Mouse (Mus musculus) midbrain, embryonic 11.5 days (tissue): Measurements from ENCODE around the gene C530008M17Rik. TPM values are rescaled to one million over a fixed set of nuclear protein-coding genes. Genes with fewer than 3 reads are reported as not detected.

Source experiments
- ATAC-seq: fragments of 200-750 bp; cut with Nextera tagmentation; 2 replicates; pipeline ENCODE4 v1.8.0; 2017; ENCODE audit warnings: moderate TSS enrichment, moderate library complexity; ENCODE audit not compliant: low FRiP score
- DNase-seq: peaks from one replicate; pipeline ENCODE4 v3.0.0; 2015; ENCODE audit warnings: low spot score; ENCODE audit errors: missing footprints
- H3K27ac ChIP-seq: fragments of 300-500 bp; sonication (generic); 2 replicates; pipeline ENCODE4 v1.5.1; 2014; ENCODE audit warnings: low read depth, low read length
- H3K27me3 ChIP-seq: fragments of 300-500 bp; sonication (generic); 2 replicates; pipeline ENCODE4 v1.6.1; 2014; ENCODE audit warnings: mild to moderate bottlenecking, low read length, moderate library complexity, mixed read lengths; ENCODE audit not compliant: control insufficient read depth, insufficient read depth
- H3K36me3 ChIP-seq: fragments of 300-500 bp; sonication (generic); 2 replicates; pipeline ENCODE4 v1.6.1; 2014; ENCODE audit warnings: mild to moderate bottlenecking, low read length, moderate library complexity, mixed read lengths; ENCODE audit not compliant: control insufficient read depth, insufficient read depth
- H3K4me1 ChIP-seq: fragments of 300-500 bp; sonication (generic); 2 replicates; pipeline ENCODE4 v1.6.1; 2014; ENCODE audit warnings: low read length; ENCODE audit not compliant: control insufficient read depth, insufficient read depth
- H3K4me2 ChIP-seq: fragments of 300-500 bp; sonication (generic); 2 replicates; pipeline ENCODE4 v1.6.1; 2014; ENCODE audit warnings: mild to moderate bottlenecking, moderate library complexity
- H3K4me3 ChIP-seq: fragments of 300-500 bp; sonication (generic); 2 replicates; pipeline ENCODE4 v1.5.1; 2014; ENCODE audit warnings: low read depth, low read length
- H3K9ac ChIP-seq: fragments of 300-500 bp; sonication (generic); 2 replicates; pipeline ENCODE4 v1.6.1; 2014; ENCODE audit warnings: low read length
- H3K9me3 ChIP-seq: fragments of 300-500 bp; sonication (generic); 2 replicates; pipeline ENCODE4 v1.6.1; 2016; ENCODE audit warnings: low read length; ENCODE audit not compliant: control insufficient read depth
- WGBS: fragments of 180-500 bp; shearing (Covaris S2); extraction: QIAGEN DNeasy Blood & Tissue Kit; methylation state at CpG from one replicate; pipeline ENCODE4 v1.1.7; 2014; 5-methylcytosine and 5-hydroxymethylcytosine counted together
- polyA plus RNA-seq: library from polyadenylated mRNA; unstranded; fragments of >200 nt; fragmentation: Nextera tagmentation; extraction: Ambion mirVana; gene quantifications from 2 replicates; pipeline ENCODE4 v1.2.1, GENCODE M21; 2014

C530008M17Rik gene
- polyA plus RNA-seq, 1 experiment from 2014 or later, result 33.0 TPM

DNA sequence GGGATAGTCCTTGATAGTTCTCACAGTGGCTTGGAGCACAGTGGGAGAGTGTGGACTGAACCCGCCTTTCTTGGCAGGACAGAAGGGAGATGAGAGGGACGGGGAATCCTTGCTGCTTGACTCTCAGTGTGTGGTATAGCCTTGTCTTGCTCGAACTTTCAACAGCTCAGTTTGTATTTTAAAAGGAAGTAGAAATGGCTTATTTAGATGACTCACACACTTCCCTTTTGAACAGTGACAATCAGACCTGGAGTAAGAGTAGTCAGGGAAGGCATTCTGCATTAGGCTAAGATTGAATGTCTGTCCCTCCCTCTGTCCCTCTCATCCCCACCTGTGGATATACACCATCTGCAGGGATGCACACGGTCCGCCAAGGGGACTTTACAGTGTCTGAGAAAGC lies 115.1 kb downstream of the C530008M17Rik start:
- Histone ChIP-seq H3K4me3 (no peak overlapping the region), H3K9me3 (no peaks in the 10 kb centered on the region), H3K4me2 (no peak overlapping the region), H3K9ac (no peak overlapping the region), H3K4me1 (no peaks in the 10 kb centered on the region), H3K27me3 (no peaks in the 10 kb centered on the region), H3K27ac (no peak overlapping the region), H3K36me3 (no peaks in the 10 kb centered on the region)
- DNase-seq, result peak; percentile 28
- no peak for ATAC-seq
- 85% methylated on average over 5 of the region's 5 CpGs for whole genome bisulfite sequencing

DNA sequence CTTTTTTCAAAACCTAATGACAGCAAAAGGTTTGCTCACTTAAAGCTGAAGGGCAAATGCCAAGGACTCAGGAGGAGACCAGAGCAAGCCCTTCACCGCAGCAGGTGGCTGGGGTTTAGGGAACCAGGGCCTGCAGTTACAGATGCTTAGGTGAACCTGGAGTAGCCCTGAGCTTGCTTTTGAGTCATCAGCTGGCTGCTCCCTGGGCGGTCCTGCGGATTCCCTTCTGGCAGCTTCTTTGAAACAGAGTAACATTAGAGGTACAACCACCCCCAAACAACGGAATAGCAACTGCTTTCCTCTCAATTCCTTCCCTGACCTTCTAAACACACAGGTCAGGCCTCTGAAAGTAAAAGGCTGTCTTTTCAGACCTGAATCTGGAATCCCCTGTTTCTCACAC lies 116.5 kb downstream of the C530008M17Rik start:
- H3K36me3 ChIP-seq, result no peaks in the 10 kb centered on the region
- no peak overlapping the region for H3K27ac ChIP-seq
- no peak overlapping the region for H3K9ac ChIP-seq
- no peaks in the 10 kb centered on the region for H3K4me1 ChIP-seq
- H3K4me3 ChIP-seq, result no peak overlapping the region
- DNase-seq, result peak; percentile 60
- H3K4me2 ChIP-seq, result no peak overlapping the region
- H3K9me3 ChIP-seq, result no peaks in the 10 kb centered on the region
- H3K27me3 ChIP-seq, result no peaks in the 10 kb centered on the region
- 65% methylated on average over 4 of the region's 4 CpGs for WGBS
- ATAC-seq, result no peak

DNA sequence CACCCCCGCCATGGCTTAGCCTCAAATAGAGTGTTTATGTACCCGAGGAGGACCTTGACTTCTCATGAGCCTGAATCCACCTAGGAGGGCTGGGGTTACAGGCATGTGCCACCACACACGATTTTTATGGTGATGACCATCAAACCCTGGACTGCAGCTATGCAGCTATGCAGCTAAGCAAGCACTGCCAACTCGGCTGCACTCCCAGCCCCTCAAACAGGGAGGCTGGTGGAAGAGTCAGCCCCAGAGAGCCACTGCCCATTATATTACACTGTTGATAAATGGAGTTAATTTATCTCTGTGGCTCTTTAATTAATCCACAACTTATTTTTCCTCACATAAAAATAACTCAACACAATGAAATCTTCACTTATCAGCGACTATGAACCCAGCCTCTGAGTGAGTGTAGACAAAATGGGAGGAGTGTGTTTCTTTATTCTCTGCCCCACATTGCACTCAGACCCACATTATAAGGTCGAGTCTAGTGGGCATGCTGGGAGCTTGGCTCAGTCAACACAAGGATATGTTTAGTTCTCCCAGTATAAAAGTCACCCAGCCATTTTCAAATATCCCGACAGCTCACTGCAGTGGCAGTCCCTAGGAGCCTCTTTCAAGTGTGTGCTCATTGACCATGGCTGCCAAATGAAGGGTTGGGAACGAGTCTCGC lies 117.3 kb downstream of the C530008M17Rik start:
- no peak overlapping the region for H3K4me3 ChIP-seq
- no peaks in the 10 kb centered on the region for H3K27me3 ChIP-seq
- no peak overlapping the region for H3K27ac ChIP-seq
- H3K9ac ChIP-seq, result no peak overlapping the region
- no peak overlapping the region for H3K4me2 ChIP-seq
- DNase-seq (peak; percentile 49), ATAC-seq (no peak)
- no peaks in the 10 kb centered on the region for H3K36me3 ChIP-seq
- H3K9me3 ChIP-seq, result no peaks in the 10 kb centered on the region
- WGBS, result 77% methylated on average over 9 of the region's 9 CpGs
- H3K4me1 ChIP-seq, result no peaks in the 10 kb centered on the region

DNA sequence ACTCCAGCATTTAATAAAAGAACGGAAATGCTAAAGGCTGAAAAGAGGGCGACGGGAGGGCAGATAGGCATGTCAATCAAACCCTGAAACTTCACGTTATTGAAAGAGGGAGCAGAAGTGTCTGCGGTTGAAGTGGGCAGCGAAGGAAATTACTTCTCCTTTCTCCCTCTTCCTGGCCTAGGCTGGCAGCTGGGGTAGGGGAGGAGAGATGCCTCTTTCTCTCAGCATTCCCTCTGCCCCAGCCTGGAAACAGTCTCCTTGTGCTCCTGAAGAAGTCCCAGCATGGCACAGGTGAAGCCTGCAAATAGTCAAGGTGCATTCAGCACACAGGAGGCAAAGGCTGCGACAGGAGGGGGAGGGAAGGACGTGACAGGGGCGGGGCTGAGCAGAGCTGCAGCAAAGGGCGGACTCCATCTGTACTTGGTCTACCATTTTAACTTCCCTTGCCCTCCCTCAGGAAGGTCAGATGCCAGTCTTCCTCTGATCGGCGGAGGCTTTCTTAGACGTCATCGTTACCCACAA lies 122.8 kb downstream of the C530008M17Rik start:
- Histone ChIP-seq H3K4me3 (no peak overlapping the region), H3K36me3 (no peaks in the 10 kb centered on the region), H3K4me2 (no peak overlapping the region), H3K27me3 (no peaks in the 10 kb centered on the region), H3K27ac (0 out of 2 replicates have a peak overlapping the region, but pooled peaks have one; percentile 14), H3K4me1 (peaks cover 17% of the 10 kb centered on the region), H3K9ac (no peak overlapping the region), H3K9me3 (no peaks in the 10 kb centered on the region)
- WGBS, result 58% methylated on average over 14 of the region's 14 CpGs
- ATAC-seq, result peak; percentile 34; the same call in 1 of the 2 replicates
- peak; percentile 84 for DNase-seq

DNA sequence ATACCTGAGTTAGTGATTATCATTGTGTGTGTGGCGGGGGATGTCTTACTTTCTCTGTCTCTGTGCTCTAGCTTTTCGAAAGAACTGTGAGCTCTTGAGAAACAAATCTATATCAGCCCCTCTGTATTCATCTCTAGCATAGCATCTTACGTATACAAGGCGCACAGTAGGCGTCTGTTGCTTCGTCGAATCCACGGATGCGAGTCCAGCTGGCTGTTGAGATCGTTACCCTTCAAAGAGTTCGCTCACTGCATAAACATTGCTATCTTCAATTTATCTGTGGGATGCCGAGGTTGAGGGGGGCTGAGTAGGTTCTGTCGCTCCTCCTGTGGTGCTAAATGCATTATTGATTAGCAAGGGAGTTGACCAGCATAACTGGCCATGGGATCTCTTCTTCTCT lies 125.6 kb downstream of the C530008M17Rik start:
- 85% methylated on average over 13 of the region's 13 CpGs for WGBS
- no peak; the same call in 1 of the 2 replicates for ATAC-seq
- DNase-seq, result peak; percentile 54
- Histone ChIP-seq H3K27me3 (no peaks in the 10 kb centered on the region), H3K4me2 (no peak overlapping the region), H3K27ac (peak overlapping the region; percentile 85), H3K36me3 (no peaks in the 10 kb centered on the region), H3K4me3 (no peak overlapping the region), H3K9me3 (no peaks in the 10 kb centered on the region), H3K9ac (no peak overlapping the region), H3K4me1 (peaks cover 17% of the 10 kb centered on the region)

DNA sequence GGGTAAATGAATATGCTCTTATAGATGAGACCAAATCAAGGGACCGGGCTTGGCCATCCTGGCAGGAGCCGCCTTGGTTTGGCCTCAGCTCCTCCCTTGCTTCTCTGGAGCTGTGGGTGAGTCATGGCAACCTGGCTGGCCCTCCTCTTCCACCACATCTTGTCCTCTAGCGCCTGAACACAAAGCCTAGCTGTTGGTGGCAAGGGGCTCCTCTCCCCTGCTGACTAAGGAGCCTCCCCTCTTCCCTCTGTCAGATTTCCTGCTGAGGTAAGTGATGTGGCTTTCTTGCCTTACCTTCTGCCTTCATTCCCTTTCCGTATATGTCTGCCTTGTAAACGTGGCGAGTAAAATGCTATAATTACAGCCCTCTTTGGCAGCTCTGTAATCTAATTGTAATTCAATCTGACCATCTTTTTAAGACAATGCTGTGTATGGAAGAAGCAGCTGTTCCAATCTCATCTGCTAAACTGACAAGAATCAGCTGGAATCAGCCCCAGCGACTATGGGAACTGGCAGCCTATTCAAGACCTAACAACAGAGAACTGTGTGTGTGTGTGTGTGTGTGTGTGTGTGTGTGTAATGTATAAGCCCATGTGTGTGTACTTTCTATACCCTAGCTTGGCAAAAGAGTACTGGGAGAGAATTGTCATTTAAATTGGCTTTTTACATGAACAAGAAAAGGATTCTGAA lies 126.2 kb downstream of the C530008M17Rik start:
- DNase-seq, result peak; percentile 88
- peaks cover 17% of the 10 kb centered on the region for H3K4me1 ChIP-seq
- H3K36me3 ChIP-seq, result no peaks in the 10 kb centered on the region
- H3K27me3 ChIP-seq, result no peaks in the 10 kb centered on the region
- no peaks in the 10 kb centered on the region for H3K9me3 ChIP-seq
- H3K9ac ChIP-seq, result no peak overlapping the region
- H3K4me3 ChIP-seq, result no peak overlapping the region
- no peak overlapping the region for H3K4me2 ChIP-seq
- H3K27ac ChIP-seq, result peak overlapping the region; percentile 85
- WGBS, result 47% methylated on average over 7 of the region's 7 CpGs
- ATAC-seq, result peak; percentile 80

DNA sequence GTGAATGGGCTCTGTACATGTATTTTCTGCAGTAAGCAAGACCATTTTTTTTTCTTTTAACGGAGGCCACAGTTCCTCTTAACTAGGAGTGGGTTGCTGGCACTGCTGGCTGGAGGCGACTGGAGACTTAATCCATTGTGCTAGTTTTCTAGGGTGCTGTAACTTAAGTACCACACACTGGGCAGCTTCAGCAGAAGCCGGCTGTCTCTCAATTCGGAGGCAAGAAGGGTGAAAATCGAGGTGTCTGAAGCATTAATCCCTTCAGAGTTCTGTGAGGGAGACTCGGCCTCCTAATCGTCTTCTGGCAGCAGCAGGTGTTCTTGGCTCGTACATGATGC lies 126.8 kb downstream of the C530008M17Rik start:
- H3K4me3 ChIP-seq, result no peak overlapping the region
- peak; percentile 49; the same call in 1 of the 2 replicates for ATAC-seq
- H3K27ac ChIP-seq, result peak overlapping the region; percentile 85; the same call in 1 of the 2 replicates
- H3K4me1 ChIP-seq, result peaks cover 17% of the 10 kb centered on the region
- H3K36me3 ChIP-seq, result no peaks in the 10 kb centered on the region
- H3K27me3 ChIP-seq, result no peaks in the 10 kb centered on the region
- 42% methylated on average over 8 of the region's 8 CpGs for WGBS
- no peak overlapping the region for H3K9ac ChIP-seq
- H3K9me3 ChIP-seq, result no peaks in the 10 kb centered on the region
- no peak for DNase-seq
- H3K4me2 ChIP-seq, result no peak overlapping the region

DNA sequence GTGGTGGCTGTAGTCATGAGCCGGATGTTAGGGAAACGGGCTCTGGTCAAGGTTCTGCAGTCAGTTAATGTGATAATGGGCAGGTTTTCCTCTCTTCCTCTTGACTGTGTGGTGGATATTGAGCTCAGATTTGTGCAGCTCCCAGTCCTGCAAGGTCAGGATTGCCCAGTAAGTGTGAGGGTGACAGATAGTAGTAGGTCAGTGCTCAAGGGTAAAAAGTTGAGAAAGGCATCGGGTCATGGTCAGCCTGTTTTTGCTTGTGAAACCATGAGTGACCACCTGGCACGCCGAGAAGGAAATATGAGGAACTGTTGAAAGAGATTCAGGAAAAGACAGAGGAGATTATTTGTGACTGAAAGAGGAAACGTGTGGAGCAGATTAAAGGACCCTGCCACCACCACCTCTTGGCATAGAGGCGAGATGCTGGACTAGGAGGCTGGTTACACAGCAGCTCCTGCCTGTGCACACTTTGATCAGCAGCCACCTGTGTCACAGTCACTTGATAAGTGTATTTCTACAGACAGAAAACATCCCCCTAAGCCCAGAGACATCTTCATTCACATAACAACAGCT lies 127.9 kb downstream of the C530008M17Rik start:
- no peak overlapping the region for H3K4me2 ChIP-seq
- H3K36me3 ChIP-seq, result no peaks in the 10 kb centered on the region
- DNase-seq (no peak), ATAC-seq (no peak)
- 85% methylated on average over 7 of the region's 7 CpGs for WGBS
- no peaks in the 10 kb centered on the region for H3K9me3 ChIP-seq
- H3K4me3 ChIP-seq, result no peak overlapping the region
- no peak overlapping the region for H3K27ac ChIP-seq
- no peaks in the 10 kb centered on the region for H3K27me3 ChIP-seq
- H3K9ac ChIP-seq, result no peak overlapping the region
- peaks cover 12% of the 10 kb centered on the region for H3K4me1 ChIP-seq

DNA sequence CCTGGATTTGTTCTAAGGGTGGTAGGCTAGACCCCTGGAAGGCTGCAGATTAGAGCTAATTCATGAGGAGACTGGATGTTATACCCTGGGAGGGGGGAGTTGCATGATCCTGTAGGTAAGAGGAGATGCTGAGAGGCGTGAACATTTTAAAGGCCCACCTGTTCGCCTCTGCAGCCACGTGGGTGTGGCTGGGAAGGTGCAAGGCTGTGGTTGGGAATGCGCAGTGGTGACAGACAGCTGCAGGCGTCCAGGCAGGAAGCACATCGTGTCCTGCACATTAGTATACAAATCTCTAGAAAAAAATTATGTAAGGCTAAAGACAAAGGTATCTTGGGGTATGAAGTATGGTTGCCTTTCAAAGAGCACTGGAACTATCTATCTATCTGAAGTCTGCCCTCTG lies 128.7 kb downstream of the C530008M17Rik start:
- no peak overlapping the region for H3K4me2 ChIP-seq
- H3K36me3 ChIP-seq, result no peaks in the 10 kb centered on the region
- no peak for DNase-seq
- H3K27ac ChIP-seq, result no peak overlapping the region
- ATAC-seq, result no peak
- H3K4me3 ChIP-seq, result no peak overlapping the region
- peaks cover 10% of the 10 kb centered on the region for H3K4me1 ChIP-seq
- H3K9ac ChIP-seq, result no peak overlapping the region
- WGBS, result 85% methylated on average over 6 of the region's 6 CpGs
- no peaks in the 10 kb centered on the region for H3K27me3 ChIP-seq
- H3K9me3 ChIP-seq, result no peaks in the 10 kb centered on the region
